Mouse (Mus musculus): ENCODE results near the gene Styx. TPM values are rescaled to one million over a fixed set of nuclear protein-coding genes. Genes with fewer than 3 reads are reported as not detected.
"Not testable (repeated sequence)": the region's sequence is repeated elsewhere in the genome, so short reads cannot be mapped to it uniquely, and the experiment has no call there.

Gene Styx
- polyA plus RNA-seq, 2 experiments: 23.3 to 74.1 TPM

DNA sequence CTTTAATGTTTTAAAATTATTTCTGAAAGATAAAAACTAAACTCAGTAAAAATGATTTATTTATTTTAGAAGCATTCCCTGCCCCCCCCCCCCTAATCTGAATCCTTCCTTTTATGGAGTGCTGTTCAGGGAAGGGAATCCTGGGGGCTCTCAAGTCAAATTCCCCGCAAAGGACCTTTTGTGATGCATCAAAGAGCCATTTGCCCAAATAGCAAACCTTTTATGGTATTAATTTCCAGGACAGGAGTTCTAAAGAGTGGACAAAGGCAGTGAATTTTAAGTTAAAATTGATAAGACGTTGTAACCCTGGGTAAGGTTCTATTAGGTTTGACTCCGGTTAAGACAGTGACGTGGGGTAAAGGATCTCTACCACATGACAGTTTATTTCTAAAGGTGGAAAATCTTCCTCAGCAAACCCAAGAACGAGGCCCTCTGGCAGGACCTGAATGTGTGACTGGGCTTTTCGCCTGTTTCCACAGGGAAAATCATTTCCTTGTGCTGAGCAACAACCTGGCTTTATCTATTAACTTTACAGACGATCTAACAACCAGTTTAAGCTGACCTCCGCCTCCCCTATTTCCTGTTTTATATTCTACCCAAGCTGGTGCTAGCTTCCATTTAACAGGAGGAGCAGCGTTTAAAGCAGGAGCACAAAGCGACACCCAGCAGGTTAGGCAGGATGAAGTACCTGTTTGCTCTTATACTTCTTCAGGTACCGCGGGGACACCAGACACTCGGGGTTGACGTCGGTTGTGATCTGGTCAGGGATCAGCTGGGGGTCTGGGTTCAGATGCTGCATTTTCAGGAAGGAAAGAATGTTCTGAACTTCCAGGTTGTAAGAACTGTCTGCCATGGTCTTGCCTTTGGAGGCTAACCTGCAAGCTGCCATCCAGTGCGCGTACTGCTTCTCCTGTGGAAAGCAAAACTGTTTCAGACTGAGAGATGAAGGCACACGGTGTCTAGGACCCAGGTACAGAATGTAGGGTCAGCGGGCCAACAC, 113.4 kb downstream of the Styx start:
- Histone ChIP-seq H3K4me1 (ENCODE audit: control insufficient read depth, insufficient read depth, low read length) (no peaks in the 10 kb centered on the region), H3K4me3 (replicated peaks; ENCODE audit: low read length) (no peak overlapping the region), H3K36me3 (ENCODE audit: control insufficient read depth, insufficient read depth, low read length) (peaks cover 82% of the 10 kb centered on the region), H3K4me2 (replicated peaks; ENCODE audit: low read depth, low read length, severe bottlenecking) (no peak overlapping the region), H3K9me3 (ENCODE audit: control insufficient read depth, low read length) (no peaks in the 10 kb centered on the region), H3K27ac (replicated peaks; ENCODE audit: low read depth, low read length) (no peak overlapping the region), H3K9ac (ENCODE audit: low read depth, low read length, severe bottlenecking) (no peak overlapping the region), H3K27me3 (ENCODE audit: control insufficient read depth, insufficient read depth, low read length) (no peaks in the 10 kb centered on the region)
- ATAC-seq (ENCODE audit: low FRiP score, low read depth): no peak
- no peak for DNase-seq (ENCODE audit: low spot score)
- no peak for TF ChIP-seq POLR2A (IDR thresholded peaks at IDR 0.05; ENCODE audit: borderline replicate concordance, extremely low read depth, insufficient read depth, insufficient read length)
- 58% methylated on average over 19 of the region's 19 CpGs for WGBS

DNA sequence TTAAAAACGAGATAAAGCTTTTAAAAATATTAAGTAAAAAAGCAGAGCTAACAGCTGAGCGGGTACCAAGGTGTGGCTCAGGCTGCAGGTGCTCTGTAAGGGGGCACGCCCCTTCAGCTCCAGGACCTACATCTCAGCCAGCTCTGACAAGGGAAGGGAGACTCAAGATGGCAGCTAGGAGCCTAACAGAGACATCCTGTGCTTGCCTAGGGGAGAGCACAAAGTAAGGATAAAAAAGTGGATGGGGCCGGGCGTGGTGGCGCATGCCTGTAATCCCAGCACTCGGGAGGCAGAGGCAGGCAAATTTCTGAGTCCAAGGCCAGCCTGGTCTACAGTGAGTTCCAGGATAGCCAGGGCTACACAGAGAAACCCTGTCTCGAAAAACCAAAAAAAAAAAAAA, 115.5 kb downstream of the Styx start:
- not testable (repeated sequence) for H3K27me3 ChIP-seq (ENCODE audit: control insufficient read depth, insufficient read depth, low read length); H3K9ac ChIP-seq (ENCODE audit: low read depth, low read length, severe bottlenecking); ATAC-seq (ENCODE audit: low FRiP score, low read depth); H3K9me3 ChIP-seq (ENCODE audit: control insufficient read depth, low read length); DNase-seq (ENCODE audit: low spot score); H3K27ac ChIP-seq (replicated peaks; ENCODE audit: low read depth, low read length); H3K4me1 ChIP-seq (ENCODE audit: control insufficient read depth, insufficient read depth, low read length); H3K4me2 ChIP-seq (replicated peaks; ENCODE audit: low read depth, low read length, severe bottlenecking); H3K4me3 ChIP-seq (replicated peaks; ENCODE audit: low read length)
- H3K36me3 ChIP-seq (ENCODE audit: control insufficient read depth, insufficient read depth, low read length): peaks cover 84% of the 10 kb centered on the region
- WGBS: 94% methylated on average over 8 of the region's 8 CpGs

DNA sequence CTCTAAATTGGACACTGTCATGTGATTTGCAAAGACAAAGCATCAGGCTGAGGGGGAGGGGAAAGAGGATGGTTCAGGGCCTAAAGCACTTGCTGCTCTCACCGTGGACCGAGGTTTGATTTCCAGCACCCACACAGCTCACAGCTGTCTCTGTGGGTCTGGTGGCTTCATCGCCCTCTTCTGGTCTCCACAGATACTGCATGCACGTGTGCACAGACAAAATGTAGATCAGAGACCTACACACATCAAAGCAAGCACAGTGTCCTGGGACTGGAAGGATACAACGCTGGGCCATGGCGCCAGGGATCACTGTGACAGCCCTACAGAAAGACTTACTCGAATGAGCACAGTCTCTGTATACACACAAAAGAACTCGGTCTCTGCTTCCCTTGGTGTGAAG, 118.6 kb downstream of the Styx start:
- no peak overlapping the region for H3K4me2 ChIP-seq (replicated peaks; ENCODE audit: low read depth, low read length, severe bottlenecking)
- H3K27ac ChIP-seq (replicated peaks; ENCODE audit: low read depth, low read length): no peak overlapping the region
- peaks cover 81% of the 10 kb centered on the region for H3K36me3 ChIP-seq (ENCODE audit: control insufficient read depth, insufficient read depth, low read length)
- no peaks in the 10 kb centered on the region for H3K27me3 ChIP-seq (ENCODE audit: control insufficient read depth, insufficient read depth, low read length)
- H3K4me3 ChIP-seq (replicated peaks; ENCODE audit: low read length): no peak overlapping the region
- H3K9ac ChIP-seq (ENCODE audit: low read depth, low read length, severe bottlenecking): no peak overlapping the region
- H3K9me3 ChIP-seq (ENCODE audit: control insufficient read depth, low read length): no peaks in the 10 kb centered on the region
- DNase-seq (ENCODE audit: low spot score) (no peak), ATAC-seq (ENCODE audit: low FRiP score, low read depth) (no peak)
- TF ChIP-seq POLR2A (IDR thresholded peaks at IDR 0.05; ENCODE audit: borderline replicate concordance, extremely low read depth, insufficient read depth, insufficient read length): no peak
- 95% methylated on average over 8 of the region's 8 CpGs for WGBS
- H3K4me1 ChIP-seq (ENCODE audit: control insufficient read depth, insufficient read depth, low read length): no peaks in the 10 kb centered on the region

Small RNA genes within 50 kb of the gene (microRNA-seq; reads per million reads assigned to microRNA genes)
- gene Gm25353: not detected

Other genes starting within 250 kb of the Styx start
- 8.9 and 11.6 TPM in 2 replicates for gene Gpr137c, start 131.4 kb upstream of the Styx start, polyA plus RNA-seq (2012; rRNA removed)
- 2.8 and 5.1 TPM in 2 replicates for gene Gpr137c, start 131.4 kb upstream of the Styx start, polyA plus RNA-seq (2014; fragmentation: Nextera tagmentation; extraction: Ambion mirVana)
- gene Txndc16, start 130.8 kb upstream of the Styx start, polyA plus RNA-seq (2012; rRNA removed): 11.7 and 12.7 TPM in 2 replicates
- gene Txndc16, start 130.8 kb upstream of the Styx start, polyA plus RNA-seq (2014; fragmentation: Nextera tagmentation; extraction: Ambion mirVana): 14.4 and 18.0 TPM in 2 replicates
- 21.6 and 24.5 TPM in 2 replicates for gene Ero1l, start 32.3 kb upstream of the Styx start, polyA plus RNA-seq (2012; rRNA removed)
- 28.0 and 30.5 TPM in 2 replicates for gene Ero1l, start 32.3 kb upstream of the Styx start, polyA plus RNA-seq (2014; fragmentation: Nextera tagmentation; extraction: Ambion mirVana)
- gene Psmc6, start 21.3 kb upstream of the Styx start, polyA plus RNA-seq (2012; rRNA removed): 91.9 and 124 TPM in 2 replicates
- gene Psmc6, start 21.3 kb upstream of the Styx start, polyA plus RNA-seq (2014; fragmentation: Nextera tagmentation; extraction: Ambion mirVana): 147 and 166 TPM in 2 replicates
- 19.8 and 20.4 TPM in 2 replicates for gene Gnpnat1, start 53.8 kb downstream of the Styx start, polyA plus RNA-seq (2012; rRNA removed)
- gene Gnpnat1, start 53.8 kb downstream of the Styx start, polyA plus RNA-seq (2014; fragmentation: Nextera tagmentation; extraction: Ambion mirVana): 46.5 and 46.9 TPM in 2 replicates
- gene Fermt2, start 179.0 kb downstream of the Styx start, polyA plus RNA-seq (2012; rRNA removed): 74.3 and 91.7 TPM in 2 replicates
- gene Fermt2, start 179.0 kb downstream of the Styx start, polyA plus RNA-seq (2014; fragmentation: Nextera tagmentation; extraction: Ambion mirVana): 128 and 134 TPM in 2 replicates